Mouse (Mus musculus) heart, embryonic 16.5 days (tissue): ENCODE measurements at regions not wholly inside any gene's neighbourhood (a gene's known extent, or its start where the extent isn't known, plus 50 kb on each side); places are given as distances from the start of the nearest gene placed in this dataset.

ENCODE experiments used
- ATAC-seq: fragments of 200-750 bp; cut with Nextera tagmentation; replicated peaks from 2 replicates; pipeline ENCODE4 v1.8.0; 2017; ENCODE audit warnings: moderate number of reproducible peaks; ENCODE audit not compliant: insufficient read depth, low FRiP score; ENCODE audit errors: extremely low read depth
- H3K27ac ChIP-seq: fragments of 300-500 bp; sonication (generic); 2 replicates; pipeline ENCODE4 v1.5.1; 2014; ENCODE audit warnings: mild to moderate bottlenecking, low read length, control low read depth, moderate library complexity
- H3K27me3 ChIP-seq: fragments of 300-500 bp; sonication (generic); 2 replicates; pipeline ENCODE4 v1.6.1; 2014; ENCODE audit warnings: low read length, mixed read lengths; ENCODE audit not compliant: control insufficient read depth, insufficient read depth
- H3K36me3 ChIP-seq: fragments of 300-500 bp; sonication (generic); 2 replicates; pipeline ENCODE4 v1.6.1; 2014; ENCODE audit not compliant: control insufficient read depth, insufficient read depth
- H3K4me1 ChIP-seq: fragments of 300-500 bp; sonication (generic); 2 replicates; pipeline ENCODE4 v1.6.1; 2014; ENCODE audit warnings: low read length, mixed read lengths; ENCODE audit not compliant: control insufficient read depth, insufficient read depth
- H3K4me2 ChIP-seq: fragments of 300-500 bp; sonication (generic); 2 replicates; pipeline ENCODE4 v1.6.1; 2014; ENCODE audit warnings: low read depth, mild to moderate bottlenecking, control low read depth, low read length
- H3K4me3 ChIP-seq: fragments of 300-500 bp; sonication (generic); 2 replicates; pipeline ENCODE4 v1.5.1; 2014; ENCODE audit warnings: mild to moderate bottlenecking, control low read depth, low read length
- H3K9ac ChIP-seq: fragments of 300-500 bp; sonication (generic); 2 replicates; pipeline ENCODE4 v1.6.1; 2014; ENCODE audit warnings: low read length, control low read depth
- H3K9me3 ChIP-seq: fragments of 300-500 bp; sonication (generic); replicated peaks from 2 replicates; pipeline ENCODE4 v1.6.1; 2016; ENCODE audit warnings: low read length; ENCODE audit not compliant: control insufficient read depth
- WGBS: fragments of 180-500 bp; shearing (Covaris S2); extraction: QIAGEN DNeasy Blood & Tissue Kit; methylation state at CpG from one replicate; pipeline ENCODE4 v1.1.7; 2014; 5-methylcytosine and 5-hydroxymethylcytosine counted together

DNA sequence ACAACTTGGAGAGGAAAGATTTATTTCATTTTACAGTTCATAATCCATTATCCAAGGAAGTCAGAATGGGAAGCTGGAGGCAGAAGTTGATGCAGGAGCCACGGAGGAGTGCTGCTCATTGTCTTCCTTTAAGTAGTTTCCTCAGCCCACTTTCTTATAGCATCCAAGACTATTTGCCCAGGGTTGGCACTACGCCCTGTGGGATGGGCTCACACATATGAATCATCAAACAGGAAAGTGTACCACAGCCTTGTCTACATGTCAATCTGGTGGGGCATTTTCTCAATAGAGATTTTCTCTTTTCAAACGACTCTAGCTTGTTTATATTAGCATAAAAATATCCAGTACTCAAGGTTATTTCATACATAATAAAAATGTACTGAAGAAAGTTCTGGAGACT is 88.2 kb upstream of the Asb5 start:
- no peaks in the 10 kb centered on the region for H3K27me3 ChIP-seq
- ATAC-seq: no peak
- no peak overlapping the region for H3K4me2 ChIP-seq
- no peaks in the 10 kb centered on the region for H3K9me3 ChIP-seq
- 70% methylated on average over 3 of the region's 3 CpGs for WGBS
- H3K4me1 ChIP-seq: no peaks in the 10 kb centered on the region
- H3K27ac ChIP-seq: no peak overlapping the region
- no peak overlapping the region for H3K9ac ChIP-seq
- H3K4me3 ChIP-seq: no peak overlapping the region
- no peaks in the 10 kb centered on the region for H3K36me3 ChIP-seq

DNA sequence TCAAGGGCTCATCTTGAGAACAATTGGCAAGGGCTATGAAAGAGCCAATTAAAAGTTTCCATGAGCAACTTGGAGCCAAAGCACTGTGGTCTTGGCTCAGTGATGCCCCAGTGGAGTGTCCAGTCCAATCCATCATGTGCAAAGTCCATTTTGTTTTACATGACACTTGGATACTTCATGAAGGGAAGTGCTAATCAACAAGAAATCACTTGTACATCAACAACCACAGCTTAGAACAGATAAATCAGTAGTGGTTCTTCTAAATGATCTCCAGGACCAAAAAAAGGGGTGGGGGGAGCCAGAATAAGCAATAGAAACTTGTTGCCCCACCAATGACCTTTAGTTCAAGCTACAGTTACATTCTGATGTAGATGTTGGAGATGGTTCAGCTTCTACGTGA is 87.0 kb upstream of the Asb5 start:
- WGBS: 78% methylated on average over 1 of the region's 1 CpGs
- no peak for ATAC-seq
- Histone ChIP-seq H3K9ac (no peak overlapping the region), H3K9me3 (no peaks in the 10 kb centered on the region), H3K4me1 (no peaks in the 10 kb centered on the region), H3K4me2 (no peak overlapping the region), H3K27me3 (no peaks in the 10 kb centered on the region), H3K4me3 (no peak overlapping the region), H3K36me3 (no peaks in the 10 kb centered on the region), H3K27ac (no peak overlapping the region)

DNA sequence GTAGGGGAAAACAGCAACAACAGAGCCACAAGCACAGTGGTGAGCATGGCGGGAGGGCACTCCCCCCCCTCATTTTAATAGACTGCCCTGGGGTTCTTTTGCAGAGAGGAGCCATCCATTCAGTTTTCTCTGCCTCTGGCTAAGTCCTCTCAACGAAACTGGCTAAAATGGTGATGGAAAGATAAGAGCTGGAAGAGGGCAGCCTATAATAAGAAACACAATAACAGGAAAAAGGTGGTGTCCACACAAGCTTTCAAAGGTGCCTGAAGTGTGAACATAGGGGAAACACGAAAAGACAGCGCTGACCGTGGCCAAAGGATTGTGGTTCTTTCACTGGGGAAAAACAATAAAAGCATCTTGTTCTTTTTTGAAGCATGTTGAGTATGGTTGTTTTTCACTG is 83.0 kb upstream of the Asb5 start:
- Histone ChIP-seq H3K27me3 (no peaks in the 10 kb centered on the region), H3K4me1 (no peaks in the 10 kb centered on the region), H3K27ac (no peak overlapping the region), H3K36me3 (no peaks in the 10 kb centered on the region), H3K4me2 (no peak overlapping the region), H3K4me3 (no peak overlapping the region), H3K9me3 (no peaks in the 10 kb centered on the region), H3K9ac (no peak overlapping the region)
- 34% methylated on average over 5 of the region's 5 CpGs for WGBS
- ATAC-seq: no peak

DNA sequence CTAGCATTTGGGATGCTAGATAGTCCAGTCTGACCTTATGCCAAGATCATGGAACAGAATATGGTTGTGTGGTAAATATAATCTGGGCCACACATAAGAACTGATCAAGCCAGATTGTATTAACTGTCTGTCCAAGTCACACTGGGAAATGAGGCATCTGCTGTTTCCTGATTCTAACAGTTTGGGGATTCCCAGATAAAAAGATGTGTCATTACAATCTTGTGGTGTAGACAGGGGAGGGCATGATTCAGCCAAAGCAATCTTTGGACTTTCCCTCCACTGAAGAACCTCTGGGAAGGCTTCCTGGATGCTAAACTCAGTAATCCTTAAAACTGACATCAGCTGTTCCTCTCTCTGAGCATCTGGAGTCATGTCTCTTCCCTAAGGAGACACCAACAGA is 79.6 kb upstream of the Asb5 start:
- Histone ChIP-seq H3K4me3 (no peak overlapping the region), H3K9ac (no peak overlapping the region), H3K27me3 (no peaks in the 10 kb centered on the region), H3K4me1 (no peaks in the 10 kb centered on the region), H3K9me3 (no peaks in the 10 kb centered on the region), H3K4me2 (no peak overlapping the region), H3K36me3 (no peaks in the 10 kb centered on the region), H3K27ac (no peak overlapping the region)
- no peak for ATAC-seq

DNA sequence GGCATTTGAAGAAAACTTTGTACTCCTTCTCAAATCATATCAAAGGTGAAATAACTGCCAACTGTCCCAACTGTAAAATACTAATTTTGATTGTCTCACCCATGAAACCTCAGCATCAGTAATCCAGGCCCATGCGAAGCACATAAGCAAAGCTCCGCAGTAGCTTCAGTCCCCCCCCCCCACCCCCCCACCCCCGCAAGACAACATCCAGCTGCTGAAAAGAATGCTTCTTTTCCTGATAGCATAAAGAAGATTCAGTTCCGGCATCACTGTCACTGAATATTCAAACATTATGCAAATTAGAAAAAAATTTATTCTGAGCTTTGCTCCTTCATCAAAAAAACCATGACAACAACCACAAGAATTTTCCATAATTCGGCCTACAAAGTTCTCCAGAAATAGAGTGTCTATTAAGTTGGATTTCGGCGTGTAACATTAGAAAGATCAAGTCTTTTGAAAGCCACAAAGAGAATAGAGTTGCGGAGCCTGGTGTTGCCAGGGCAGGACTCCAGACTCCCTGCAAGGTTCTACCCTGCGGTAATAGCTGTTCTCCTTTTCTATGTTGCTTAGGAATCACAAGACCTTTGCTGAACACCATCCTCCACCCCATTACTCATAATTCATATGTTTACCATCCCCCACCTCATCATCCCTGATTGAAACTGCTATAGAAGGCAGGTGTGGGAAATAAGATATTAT is 77.9 kb upstream of the Asb5 start:
- H3K4me1 ChIP-seq: no peaks in the 10 kb centered on the region
- no peaks in the 10 kb centered on the region for H3K36me3 ChIP-seq
- no peak overlapping the region for H3K9ac ChIP-seq
- H3K4me3 ChIP-seq: no peak overlapping the region
- no peak for ATAC-seq
- no peaks in the 10 kb centered on the region for H3K9me3 ChIP-seq
- H3K27me3 ChIP-seq: no peaks in the 10 kb centered on the region
- no peak overlapping the region for H3K4me2 ChIP-seq
- 73% methylated on average over 9 of the region's 9 CpGs for WGBS
- H3K27ac ChIP-seq: no peak overlapping the region

DNA sequence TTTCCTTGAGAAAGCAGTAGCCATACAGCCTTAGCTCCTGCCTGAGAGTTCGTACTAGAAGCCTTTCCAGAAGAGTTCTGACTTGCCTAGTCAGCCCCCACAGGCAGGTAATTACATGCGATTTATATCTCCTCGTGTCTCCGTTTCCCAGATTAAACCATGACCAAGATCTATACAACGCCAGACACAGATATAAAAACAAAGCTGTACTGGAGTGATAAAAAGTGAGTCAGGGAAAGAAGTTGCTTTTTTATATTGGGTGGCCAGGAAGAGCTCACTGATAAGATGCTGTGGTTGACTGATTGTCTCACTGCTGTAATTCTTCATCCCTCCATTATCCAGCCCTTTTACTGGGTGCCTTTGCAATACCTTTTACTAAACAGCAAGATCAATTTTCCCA is 64.4 kb upstream of the Asb5 start:
- no peaks in the 10 kb centered on the region for H3K36me3 ChIP-seq
- H3K4me3 ChIP-seq: no peak overlapping the region
- H3K27me3 ChIP-seq: no peaks in the 10 kb centered on the region
- H3K9ac ChIP-seq: no peak overlapping the region
- no peak overlapping the region for H3K27ac ChIP-seq
- no peak for ATAC-seq
- WGBS: 27% methylated on average over 5 of the region's 5 CpGs
- peaks cover 5% of the 10 kb centered on the region; the same call in 1 of the 2 replicates for H3K4me1 ChIP-seq
- H3K4me2 ChIP-seq: no peak overlapping the region
- H3K9me3 ChIP-seq: no peaks in the 10 kb centered on the region

DNA sequence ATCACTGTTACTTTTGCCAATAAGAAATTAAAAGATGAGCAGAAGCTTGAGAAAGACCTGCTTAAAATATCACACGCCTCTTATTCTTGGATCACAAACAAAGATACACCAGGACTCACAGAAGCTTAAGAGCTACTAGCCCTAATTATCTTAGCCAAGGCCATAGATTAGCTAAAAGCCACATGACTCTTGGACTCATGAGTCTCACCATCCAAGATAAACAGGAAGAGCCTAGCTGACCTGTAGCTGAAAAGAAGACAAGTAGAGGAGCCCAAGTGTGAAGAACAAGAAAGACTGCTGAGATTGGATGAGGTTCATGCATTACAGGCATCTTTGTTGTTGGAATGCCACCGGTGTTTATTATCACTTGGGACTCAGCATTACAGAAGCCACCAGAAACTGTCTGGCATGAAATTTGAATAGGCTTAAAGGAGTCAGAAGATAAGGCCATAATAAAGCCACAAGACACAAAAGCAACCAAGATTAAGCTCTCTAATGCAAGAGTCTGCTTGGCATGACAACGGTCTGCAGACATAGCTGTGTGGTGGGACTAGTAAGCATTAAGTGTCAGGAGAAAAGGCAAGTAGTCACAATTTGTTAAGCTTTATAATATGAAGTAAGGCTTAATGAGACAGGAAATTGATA is 63.8 kb upstream of the Asb5 start:
- H3K9ac ChIP-seq: no peak overlapping the region
- H3K4me3 ChIP-seq: no peak overlapping the region
- no peaks in the 10 kb centered on the region for H3K27me3 ChIP-seq
- ATAC-seq: no peak
- H3K4me2 ChIP-seq: no peak overlapping the region
- no peaks in the 10 kb centered on the region for H3K9me3 ChIP-seq
- peaks cover 5% of the 10 kb centered on the region; the same call in 1 of the 2 replicates for H3K4me1 ChIP-seq
- no peak overlapping the region for H3K27ac ChIP-seq
- 37% methylated on average over 3 of the region's 3 CpGs for WGBS
- H3K36me3 ChIP-seq: no peaks in the 10 kb centered on the region
